Mouse (Mus musculus) splenic B cell, adult 2 months (primary cell): Measurements from ENCODE around the gene Mat2b.

Experiments used
- DNase-seq: peaks from one replicate; pipeline ENCODE4 v3.0.0-alpha.2; 2011; ENCODE audit warnings: low read depth, low spot score
- H3K27me3 ChIP-seq: 2 replicates; pipeline ENCODE4 v1.6.1; 2012; ENCODE audit warnings: mild to moderate bottlenecking, low read length, moderate library complexity, mixed read lengths; ENCODE audit not compliant: control insufficient read depth, poor library complexity, insufficient read depth, severe bottlenecking
- H3K36me3 ChIP-seq: 2 replicates; pipeline ENCODE4 v1.6.1; 2012; ENCODE audit warnings: mild to moderate bottlenecking, low read length, moderate library complexity, mixed read lengths; ENCODE audit not compliant: control insufficient read depth, poor library complexity, insufficient read depth, severe bottlenecking

Mat2b gene

DNA sequence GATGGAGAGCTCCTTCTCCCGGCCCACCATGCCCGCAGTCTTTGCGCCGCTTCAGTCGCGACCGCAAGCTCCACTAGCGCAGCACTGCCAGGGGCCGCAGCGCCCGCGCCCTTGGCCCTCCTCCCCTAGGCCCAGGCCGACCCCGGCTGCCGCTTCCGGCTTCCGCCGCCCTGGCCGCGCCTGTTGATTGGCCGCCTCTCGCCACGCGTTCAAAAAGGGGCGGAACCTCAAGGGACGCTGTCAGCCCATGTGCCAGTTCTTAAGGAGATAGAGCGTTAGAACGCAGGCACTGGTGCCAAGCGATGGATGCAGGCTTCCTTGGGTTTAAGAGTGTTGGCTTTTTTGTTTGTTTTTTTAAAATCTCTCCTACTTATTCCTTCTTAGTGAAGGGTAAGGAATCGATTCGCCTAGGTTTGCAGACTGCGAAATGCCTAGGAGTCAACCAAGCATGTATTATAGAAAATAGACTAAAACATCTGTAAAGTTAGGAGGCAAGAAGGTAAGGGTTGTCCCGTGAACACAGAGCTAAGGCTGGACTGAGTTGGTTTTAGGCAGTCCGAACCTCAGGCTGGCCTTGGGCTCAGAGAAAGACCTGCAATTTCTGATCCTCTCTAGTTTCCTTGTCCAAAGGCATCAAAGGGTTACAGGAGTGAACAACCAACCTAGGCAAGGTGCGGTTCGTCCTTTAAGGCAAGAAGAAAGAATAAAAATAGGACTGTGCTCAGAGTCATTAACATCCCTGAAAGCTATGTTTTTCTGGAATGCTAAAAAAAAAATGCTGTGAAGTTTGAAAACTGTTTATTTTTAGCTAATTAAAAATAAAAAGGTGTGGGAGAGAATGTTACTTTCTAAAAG, 2.3 kb downstream of the Mat2b start:
- DNase-seq, result peak; percentile 93
- Histone ChIP-seq H3K36me3 (0 out of 2 replicates have a peak, but pooled peaks cover 2% of the 10 kb centered on the region), H3K27me3 (no peaks in the 10 kb centered on the region; the same call in 1 of the 2 replicates)

DNA sequence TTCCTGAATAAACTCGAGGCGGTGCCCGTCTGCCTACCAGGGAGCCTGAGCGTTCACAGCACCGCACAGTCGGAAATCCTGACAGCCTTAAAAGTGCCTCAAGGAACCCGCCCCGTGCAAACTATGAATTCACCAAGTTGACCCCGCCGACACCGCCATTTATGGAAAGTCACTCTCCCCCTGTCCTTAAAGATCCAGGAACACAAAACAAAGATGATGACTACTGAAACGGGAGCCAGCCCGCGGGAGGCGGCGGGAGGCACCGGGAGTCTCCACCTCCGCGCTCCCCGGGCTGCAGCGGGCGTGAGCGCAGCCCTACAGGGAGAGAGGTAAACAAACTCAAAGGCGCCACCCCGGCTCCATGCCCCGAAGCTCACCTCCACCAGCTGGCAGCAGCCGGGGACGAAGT, 2.9 kb downstream of the Mat2b start:
- H3K27me3 ChIP-seq, result no peaks in the 10 kb centered on the region; the same call in 1 of the 2 replicates
- DNase-seq, result no peak
- 0 out of 2 replicates have a peak, but pooled peaks cover 2% of the 10 kb centered on the region for H3K36me3 ChIP-seq

DNA sequence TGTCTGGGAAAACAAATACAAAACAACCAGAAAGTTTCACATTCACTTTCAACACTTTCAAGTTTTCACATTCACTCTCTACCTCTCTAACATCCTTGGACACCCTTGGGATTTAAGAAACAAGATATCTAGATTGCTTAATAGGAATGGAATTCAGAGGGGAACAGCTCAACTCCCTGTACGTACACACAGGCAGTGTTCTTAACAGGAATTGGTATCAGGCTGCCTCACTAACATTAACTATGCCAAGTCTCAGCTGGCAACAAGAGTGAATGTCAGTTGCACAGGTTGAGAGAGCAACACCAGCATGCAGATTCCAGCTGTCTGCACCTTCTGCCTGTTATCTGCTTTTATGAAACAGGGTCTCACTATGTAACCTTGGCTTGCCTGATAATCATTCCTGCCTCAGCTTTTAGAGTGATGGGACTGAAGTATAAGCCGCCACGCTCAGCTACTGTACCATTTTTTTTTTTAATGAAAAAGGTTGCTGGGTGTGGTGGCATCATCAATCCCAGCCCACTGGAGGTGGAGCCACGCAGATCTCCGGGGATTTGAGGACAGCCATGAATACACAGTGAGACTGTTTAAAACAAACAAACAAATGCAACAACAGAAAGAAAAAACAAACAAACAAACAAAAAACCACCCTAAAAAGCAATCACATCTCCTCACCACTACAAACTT, 4.4 kb downstream of the Mat2b start:
- H3K36me3 ChIP-seq, result 0 out of 2 replicates have a peak, but pooled peaks cover 2% of the 10 kb centered on the region
- DNase-seq, result no peak
- H3K27me3 ChIP-seq, result no peaks in the 10 kb centered on the region; the same call in 1 of the 2 replicates

DNA sequence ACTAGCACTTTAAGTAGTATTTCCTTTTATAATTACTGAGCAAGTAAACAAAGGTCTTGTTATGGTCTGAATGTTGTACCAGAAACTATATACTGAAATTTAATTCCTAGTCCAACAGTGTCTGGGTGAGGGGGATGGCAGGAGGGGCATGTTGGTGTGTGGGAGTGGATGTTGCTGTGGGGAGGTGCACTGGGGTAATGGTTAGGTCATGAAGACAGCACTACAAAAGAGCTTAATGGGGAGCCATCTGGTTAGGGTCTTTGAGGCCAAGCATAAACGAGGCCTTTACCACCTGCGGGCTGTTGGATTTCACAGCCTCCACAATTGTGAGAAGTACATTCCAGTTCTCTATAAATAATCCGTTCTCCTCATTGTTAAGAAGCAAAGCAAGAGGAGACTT, 11.7 kb downstream of the Mat2b start:
- Histone ChIP-seq H3K36me3 (peaks cover 23% of the 10 kb centered on the region), H3K27me3 (no peaks in the 10 kb centered on the region)
- DNase-seq, result no peak

DNA sequence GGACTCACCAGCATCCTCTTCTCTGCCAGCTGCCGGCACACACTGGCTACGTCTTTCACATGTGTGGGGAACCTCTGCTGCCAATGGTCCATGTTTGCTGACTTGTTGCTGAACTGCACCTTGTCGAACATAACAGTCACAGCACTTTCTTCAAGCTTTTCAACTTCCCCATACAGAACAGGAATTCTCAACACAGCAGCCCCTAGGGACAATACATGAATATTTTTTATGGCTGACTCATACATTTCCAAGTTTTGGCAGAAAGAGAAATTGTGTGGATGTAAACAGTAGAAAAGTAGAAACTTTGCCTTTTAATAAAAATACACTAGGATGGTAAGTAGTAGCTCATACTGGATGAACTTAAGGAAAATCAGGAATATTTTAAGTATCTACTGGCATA, 12.5 kb downstream of the Mat2b start:
- H3K36me3 ChIP-seq, result peaks cover 27% of the 10 kb centered on the region

DNA sequence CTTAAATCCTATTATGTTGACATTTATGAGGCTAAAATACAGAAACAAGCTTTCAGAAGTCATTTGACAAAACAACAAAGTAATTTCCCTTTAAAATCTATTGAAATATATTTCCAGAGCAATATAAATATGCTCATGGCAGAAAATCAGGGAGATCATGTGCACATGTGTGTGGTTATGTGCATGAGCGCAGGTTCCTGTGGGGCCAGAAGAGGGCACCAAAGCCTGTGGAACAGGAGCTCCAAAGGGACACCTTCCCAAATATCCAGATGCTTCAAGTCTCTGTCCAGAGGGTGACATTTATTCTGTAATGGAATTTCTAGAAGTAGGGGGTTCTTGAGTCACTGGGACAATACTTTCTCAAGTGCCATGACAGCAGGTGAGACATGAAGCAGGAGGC, 17.8 kb downstream of the Mat2b start:
- Histone ChIP-seq H3K27me3 (no peaks in the 10 kb centered on the region), H3K36me3 (peaks cover 18% of the 10 kb centered on the region)
- peak; percentile 34 for DNase-seq

More for the DNA sequence above, 12.5 kb downstream of the Mat2b start:
- DNase-seq, result no peak
- H3K27me3 ChIP-seq, result no peaks in the 10 kb centered on the region

DNA sequence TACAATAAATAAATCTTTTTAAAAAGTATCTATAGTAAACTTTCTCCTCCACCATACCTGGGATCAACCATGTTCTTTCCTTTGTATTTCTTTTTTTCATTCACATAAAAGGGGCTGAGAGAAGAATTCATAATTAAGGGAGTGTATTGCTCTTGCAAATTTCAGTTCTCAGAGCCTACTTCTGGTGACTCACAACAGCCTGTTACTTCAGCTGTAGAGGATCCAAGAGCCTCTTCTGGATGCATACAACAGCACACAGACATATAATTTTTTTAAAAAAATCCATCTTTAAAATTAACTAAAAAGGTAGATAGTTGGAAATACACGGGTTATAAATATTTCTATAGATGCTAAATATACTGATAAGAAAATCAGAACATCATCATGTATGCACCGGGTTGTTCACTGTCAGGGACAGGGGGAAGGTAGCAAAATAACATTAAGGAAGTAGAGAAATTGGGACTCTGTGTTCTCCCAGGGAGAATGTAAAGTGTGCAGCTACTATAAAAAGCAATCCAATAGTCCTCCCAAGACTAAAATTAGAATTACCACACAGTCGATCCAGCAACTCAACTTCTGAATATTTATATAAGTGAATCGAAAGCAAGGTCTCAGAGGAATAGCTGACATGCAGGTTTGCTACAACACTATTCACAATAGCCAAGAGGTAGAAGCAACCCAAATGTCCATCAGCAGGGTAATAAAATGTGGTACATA, 19.8 kb downstream of the Mat2b start:
- no peak for DNase-seq
- Histone ChIP-seq H3K36me3 (peaks cover 12% of the 10 kb centered on the region), H3K27me3 (no peaks in the 10 kb centered on the region)

DNA sequence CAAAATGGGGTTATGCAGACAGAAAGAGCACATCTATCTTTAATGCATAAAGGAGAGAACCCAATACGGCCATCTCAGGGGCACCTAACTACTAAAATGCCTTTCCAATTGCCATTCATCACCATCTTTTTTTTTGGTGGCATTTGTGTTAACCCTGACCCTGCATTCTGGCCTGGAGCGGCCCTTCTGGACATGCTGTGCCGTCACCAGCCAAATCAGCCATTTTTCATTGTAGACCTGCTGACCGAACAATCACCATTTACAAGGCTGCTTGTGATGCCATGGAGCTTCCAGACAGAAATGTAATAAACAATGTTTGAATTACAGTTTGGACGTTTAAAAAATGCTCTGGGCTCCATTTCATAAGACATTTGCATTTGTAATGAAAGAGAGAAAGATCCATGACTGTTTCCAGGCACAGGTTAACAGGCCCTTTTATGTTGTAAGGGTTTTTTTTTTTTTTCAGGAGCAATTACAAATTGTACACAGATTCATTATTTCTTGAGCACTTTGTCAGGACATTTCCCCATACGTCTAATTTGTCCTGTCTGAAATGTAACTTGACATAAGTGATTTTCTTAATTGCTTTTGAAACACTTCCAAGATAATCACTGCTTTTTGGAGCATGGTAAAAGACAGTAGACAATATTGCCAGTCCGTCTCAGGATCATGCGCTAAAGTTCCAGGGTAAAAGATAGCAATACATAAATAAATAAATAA, 45.1 kb downstream of the Mat2b start:
- DNase-seq, result no peak
- H3K27me3 ChIP-seq, result no peaks in the 10 kb centered on the region
- H3K36me3 ChIP-seq, result no peaks in the 10 kb centered on the region

DNA sequence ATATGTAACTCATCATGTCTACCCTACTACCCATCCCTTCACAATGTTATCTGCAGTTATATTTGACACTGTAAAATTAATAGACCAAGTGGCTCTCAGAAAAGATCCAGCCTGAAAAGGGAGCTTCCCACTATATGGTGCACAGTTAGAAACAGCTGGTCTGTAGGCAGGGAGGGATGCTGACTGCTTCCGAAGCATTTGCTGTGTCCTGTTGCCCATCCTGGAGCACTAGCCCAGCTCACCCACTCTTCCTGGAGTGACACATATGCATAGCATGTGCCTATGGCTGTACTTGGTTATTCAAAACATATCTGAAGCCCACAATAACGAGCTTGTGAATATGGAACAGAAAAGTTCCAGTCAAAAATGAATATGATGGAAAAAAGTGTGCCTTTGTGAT, 47.8 kb downstream of the Mat2b start:
- DNase-seq, result no peak
- Histone ChIP-seq H3K27me3 (no peaks in the 10 kb centered on the region), H3K36me3 (no peaks in the 10 kb centered on the region)
